29 mouse cellular contexts compared by ENCODE assay signal in genomic region chr2:3191149-3191548, GRCm38 (mm10).
DNase-seq lines count a peak whose midpoint lies in the region; ATAC-seq and TF ChIP-seq lines count a peak whose summit lies in the region.
"Had no signal": no experiment of that assay in that cellular context is flagged by ENCODE, and none has a peak within 500 bp of the region (broad histone marks: within the 10 kb centered on the region; RNA-seq: fewer than 3 reads in every experiment).

No protein-coding gene starts in this region.

- H3K4me3 ChIP-seq in forebrain, embryonic 11.5 days (ENCODE audit: low read depth, low read length): no peak overlapping the region
- no peak overlapping the region for H3K4me3 ChIP-seq in forebrain, embryonic 13.5 days
- H3K4me3 ChIP-seq in liver, embryonic 14.5 days (ENCODE audit: insufficient read depth in 1 of 2, low read depth in 2 of 2, low read length in 2 of 2): no peak overlapping the region
- no peak overlapping the region for H3K4me3 ChIP-seq in liver, embryonic 15.5 days (replicated peaks)
- H3K4me3 ChIP-seq in hindbrain, embryonic 13.5 days: no peak overlapping the region
- H3K4me3 ChIP-seq: embryonic facial prominence, embryonic 10.5 days; embryonic facial prominence, embryonic 13.5 days; erythroblast, embryonic 14.5 days; gastrocnemius, adult 2 months; heart, embryonic 12.5 days; heart, embryonic 15.5 days; hindbrain, embryonic 10.5 days had no signal

- ATAC-seq in forebrain, embryonic 11.5 days (replicated peaks; ENCODE audit: low FRiP score): no peak
- ATAC-seq in forebrain, embryonic 13.5 days: no peak
- 0 out of 2 replicates have a peak, but pooled peaks have one; percentile 26 for ATAC-seq in liver, embryonic 14.5 days (ENCODE audit: insufficient read depth)
- ATAC-seq in liver, embryonic 15.5 days (ENCODE audit: insufficient read depth): peak; percentile 40; the same call in 1 of the 2 replicates
- ATAC-seq in hindbrain, embryonic 13.5 days (ENCODE audit: low FRiP score): no peak
- ATAC-seq: activated CD4-positive, CD25-positive, alpha-beta regulatory T cell, adult 4 months; forebrain, embryonic 14.5 days; forebrain, postnatal 0 days; hindbrain, postnatal 0 days had no signal

- no peaks in the 10 kb centered on the region for H3K36me3 ChIP-seq in forebrain, embryonic 11.5 days (ENCODE audit: control insufficient read depth, insufficient read depth, low read length)
- peaks cover 26% of the 10 kb centered on the region for H3K36me3 ChIP-seq in forebrain, embryonic 13.5 days (ENCODE audit: poor library complexity, severe bottlenecking)
- H3K36me3 ChIP-seq in liver, embryonic 14.5 days (replicated peaks; ENCODE audit: control insufficient read depth, insufficient read depth, low read depth): no peaks in the 10 kb centered on the region
- no peaks in the 10 kb centered on the region for H3K36me3 ChIP-seq in liver, embryonic 15.5 days (replicated peaks)
- H3K36me3 ChIP-seq in hindbrain, embryonic 13.5 days: peaks cover 51% of the 10 kb centered on the region

- no peaks in the 10 kb centered on the region for H3K4me1 ChIP-seq in forebrain, embryonic 11.5 days (replicated peaks; ENCODE audit: control insufficient read depth, insufficient read depth, low read length)
- no peaks in the 10 kb centered on the region for H3K4me1 ChIP-seq in forebrain, embryonic 13.5 days
- peaks cover 0 to 8% of the 10 kb centered on the region in 2 experiments; a peak in 1 of 4 replicates for H3K4me1 ChIP-seq in liver, embryonic 14.5 days (replicated peaks; ENCODE audit: control insufficient read depth in 2 of 2, insufficient read depth in 2 of 2, low read length in 1 of 2)
- H3K4me1 ChIP-seq in liver, embryonic 15.5 days (replicated peaks): no peaks in the 10 kb centered on the region
- H3K4me1 ChIP-seq in hindbrain, embryonic 13.5 days (replicated peaks): peaks cover 3% of the 10 kb centered on the region; the same call in 1 of the 2 replicates
- H3K4me1 ChIP-seq: embryonic facial prominence, embryonic 13.5 days had no signal

- no peak overlapping the region for H3K27ac ChIP-seq in forebrain, embryonic 11.5 days (ENCODE audit: low read depth, low read length)
- no peak overlapping the region for H3K27ac ChIP-seq in forebrain, embryonic 13.5 days
- H3K27ac ChIP-seq in liver, embryonic 14.5 days: no peak overlapping the region
- no peak overlapping the region for H3K27ac ChIP-seq in liver, embryonic 15.5 days (replicated peaks)
- H3K27ac ChIP-seq in hindbrain, embryonic 13.5 days: no peak overlapping the region
- H3K27ac ChIP-seq: embryonic facial prominence, embryonic 10.5 days; embryonic facial prominence, embryonic 13.5 days; gastrocnemius, adult 2 months; heart, embryonic 15.5 days; hindbrain, embryonic 10.5 days; hindbrain, embryonic 14.5 days; hindbrain, postnatal 0 days had no signal

- TF ChIP-seq EP300 in liver, embryonic 14.5 days (IDR thresholded peaks at IDR 0.05; ENCODE audit: low read depth): no peak

- no peaks in the 10 kb centered on the region for H3K9me3 ChIP-seq in forebrain, embryonic 11.5 days (ENCODE audit: control insufficient read depth, low read length)
- H3K9me3 ChIP-seq in forebrain, embryonic 13.5 days (replicated peaks): no peaks in the 10 kb centered on the region
- no peaks in the 10 kb centered on the region for H3K9me3 ChIP-seq in liver, embryonic 14.5 days (ENCODE audit: control insufficient read depth, low read length)
- H3K9me3 ChIP-seq in liver, embryonic 15.5 days (replicated peaks): no peaks in the 10 kb centered on the region
- no peaks in the 10 kb centered on the region for H3K9me3 ChIP-seq in hindbrain, embryonic 13.5 days
- H3K9me3 ChIP-seq: embryonic facial prominence, embryonic 10.5 days; embryonic facial prominence, embryonic 13.5 days; heart, embryonic 12.5 days; heart, embryonic 15.5 days; hindbrain, embryonic 10.5 days had no signal

- H3K27me3 ChIP-seq in forebrain, embryonic 11.5 days (ENCODE audit: control insufficient read depth, insufficient read depth, low read length): no peaks in the 10 kb centered on the region
- H3K27me3 ChIP-seq in forebrain, embryonic 13.5 days: no peaks in the 10 kb centered on the region
- no peaks in the 10 kb centered on the region for H3K27me3 ChIP-seq in liver, embryonic 14.5 days (ENCODE audit: control insufficient read depth, insufficient read depth, low read length)
- no peaks in the 10 kb centered on the region for H3K27me3 ChIP-seq in liver, embryonic 15.5 days
- no peaks in the 10 kb centered on the region for H3K27me3 ChIP-seq in hindbrain, embryonic 13.5 days
- H3K27me3 ChIP-seq: embryonic facial prominence, embryonic 13.5 days; heart, embryonic 12.5 days; heart, embryonic 15.5 days had no signal

- H3K4me2 ChIP-seq in forebrain, embryonic 11.5 days (ENCODE audit: low read depth, low read length, severe bottlenecking): no peak overlapping the region
- H3K4me2 ChIP-seq in forebrain, embryonic 13.5 days: no peak overlapping the region
- no peak overlapping the region for H3K4me2 ChIP-seq in liver, embryonic 14.5 days (ENCODE audit: low read depth)
- H3K4me2 ChIP-seq in liver, embryonic 15.5 days: no peak overlapping the region
- H3K4me2 ChIP-seq in hindbrain, embryonic 13.5 days: no peak overlapping the region
- H3K4me2 ChIP-seq: embryonic facial prominence, embryonic 13.5 days; heart, embryonic 12.5 days; heart, embryonic 15.5 days; hindbrain, embryonic 14.5 days had no signal

- 78% methylated on average over 6 of the region's 6 CpGs for WGBS in forebrain, embryonic 11.5 days
- 87% methylated on average over 6 of the region's 6 CpGs for WGBS in forebrain, embryonic 13.5 days
- WGBS in liver, embryonic 14.5 days (ENCODE audit: insufficient replicate concordance): 75% methylated on average over 6 of the region's 6 CpGs
- 63% methylated on average over 6 of the region's 6 CpGs for WGBS in liver, embryonic 15.5 days (ENCODE audit: insufficient replicate concordance)
- 78% methylated on average over 6 of the region's 6 CpGs for WGBS in hindbrain, embryonic 13.5 days

- DNase-seq in forebrain, embryonic 11.5 days (ENCODE audit: low spot score): peak; percentile 26
- DNase-seq in liver, embryonic 14.5 days (ENCODE audit: low read depth in 3 of 3, low spot score in 3 of 3): no peak
- no peak for DNase-seq in liver
- DNase-seq: adrenal gland, adult 8-10 months; adrenal gland, postnatal 25 days; cerebellum, adult 11-12 months; cerebellum, adult 8-10 months; cerebellum, postnatal 10 days; cerebellum, postnatal 36 days; embryo, embryonic 11 days; forebrain, postnatal 0 days; gastrocnemius, adult 2 months; gastrocnemius, postnatal 14 days; heart, adult 18-20 months; heart, postnatal 10 days; heart, postnatal 36 days had no signal

- no peak for TF ChIP-seq CTCF in liver, embryonic 14.5 days (IDR thresholded peaks at IDR 0.05; ENCODE audit: low read depth)

- no peak overlapping the region for H3K9ac ChIP-seq in forebrain, embryonic 11.5 days (ENCODE audit: low read length)
- H3K9ac ChIP-seq in forebrain, embryonic 13.5 days: no peak overlapping the region
- H3K9ac ChIP-seq in liver, embryonic 14.5 days (replicated peaks): no peak overlapping the region
- no peak overlapping the region for H3K9ac ChIP-seq in liver, embryonic 15.5 days
- no peak overlapping the region for H3K9ac ChIP-seq in hindbrain, embryonic 13.5 days
- H3K9ac ChIP-seq: embryonic facial prominence, embryonic 13.5 days; forebrain, postnatal 0 days; heart, embryonic 12.5 days; heart, embryonic 15.5 days; hindbrain, embryonic 14.5 days had no signal

Comparison
In these comparisons a context has a peak if more than half of its experiments do, and no peak if none do; other contexts are left out.
1. ATAC-seq: peak in liver, embryonic 14.5 days (single experiment) and liver, embryonic 15.5 days (single experiment); none in forebrain, embryonic 11.5 days (single experiment), forebrain, embryonic 13.5 days (single experiment) and hindbrain, embryonic 13.5 days (single experiment).